Mouse (Mus musculus): ENCODE results near the gene Sval1.

- TF ChIP-seq CTCF (IDR thresholded peaks at IDR 0.05 in 2 of 3, conservative IDR thresholded peaks at IDR 0.05 in 1 of 3; ENCODE audit: control insufficient read depth in 1 of 3, insufficient read depth in 1 of 3, low read depth in 2 of 3, low read length in 3 of 3, poor library complexity in 1 of 3, severe bottlenecking in 1 of 3) (no peak), POLR2A (IDR thresholded peaks at IDR 0.05; ENCODE audit: control insufficient read depth in 1 of 2, insufficient read depth in 1 of 2, low read depth in 1 of 2, low read length in 2 of 2, poor library complexity in 1 of 2) (no peak), SMC3 (IDR thresholded peaks at IDR 0.05; ENCODE audit: low read depth, low read length) (no peak), GATA1 (IDR thresholded peaks at IDR 0.05; ENCODE audit: low read depth, low read length) (no peak), MAX (IDR thresholded peaks at IDR 0.05; ENCODE audit: low read length) (no peak), MEF2A (IDR thresholded peaks at IDR 0.05; ENCODE audit: extremely low read depth, insufficient replicate concordance, low read depth, low read length, poor library complexity, severe bottlenecking) (no peak), ZMIZ1 (IDR thresholded peaks at IDR 0.05; ENCODE audit: low read depth, low read length) (no peak), KAT2A (conservative IDR thresholded peaks at IDR 0.05; ENCODE audit: low read depth, low read length) (no peak), GABPA (IDR thresholded peaks at IDR 0.05; ENCODE audit: low read depth, low read length) (no peak), TCF12 (IDR thresholded peaks at IDR 0.05; ENCODE audit: low read depth, low read length) (no peak)
Measured at GRCm38 (mm10) chr6:41914883-41915282, 36.5 kb upstream of the Sval1 start.
